Mouse (Mus musculus): Measurements from ENCODE around the gene S100pbp. TPM values are rescaled to one million over a fixed set of nuclear protein-coding genes. Genes with fewer than 3 reads are reported as not detected.

S100pbp gene
- polyA plus RNA-seq, 1 experiment from 2014 or later, result 20.7 TPM

DNA sequence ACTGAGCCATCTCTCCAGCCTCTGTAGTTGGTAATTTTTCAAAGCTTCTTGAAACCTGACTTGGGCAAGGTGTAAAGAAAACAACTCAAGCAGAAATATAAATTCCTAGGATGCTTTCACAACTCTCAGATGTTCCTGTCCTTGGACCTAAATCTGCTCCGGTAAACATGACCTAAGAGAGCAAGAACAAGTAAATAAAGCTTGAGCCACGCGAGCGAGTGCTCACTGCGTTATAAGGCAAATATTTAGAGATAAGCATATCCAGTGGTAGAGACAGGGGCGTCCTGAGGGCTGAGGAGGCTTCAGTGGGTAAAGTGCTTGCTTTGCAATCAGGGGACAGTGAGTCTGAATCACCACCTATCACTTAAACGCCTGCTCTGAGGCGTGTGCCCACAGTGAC is 17.3 kb upstream of the S100pbp start:
- ATAC-seq (ENCODE audit: low FRiP score) (no peak), DNase-seq (ENCODE audit: low spot score) (no peak)
- H3K9ac ChIP-seq (ENCODE audit: low read depth, low read length), result no peak overlapping the region
- no peak overlapping the region for H3K4me2 ChIP-seq (replicated peaks; ENCODE audit: low read depth, low read length)
- H3K4me1 ChIP-seq (replicated peaks; ENCODE audit: control insufficient read depth, insufficient read depth, low read length), result no peaks in the 10 kb centered on the region
- no peak overlapping the region for H3K4me3 ChIP-seq (ENCODE audit: low read depth, low read length)
- no peak overlapping the region for H3K27ac ChIP-seq (ENCODE audit: low read depth, low read length)
- no peaks in the 10 kb centered on the region for H3K9me3 ChIP-seq (ENCODE audit: control insufficient read depth, low read length)
- peaks cover 5% of the 10 kb centered on the region; the same call in 1 of the 2 replicates for H3K36me3 ChIP-seq (ENCODE audit: control insufficient read depth, insufficient read depth, low read length)
- 93% methylated on average over 8 of the region's 8 CpGs for WGBS
- no peaks in the 10 kb centered on the region for H3K27me3 ChIP-seq (ENCODE audit: control insufficient read depth, insufficient read depth, low read length)

DNA sequence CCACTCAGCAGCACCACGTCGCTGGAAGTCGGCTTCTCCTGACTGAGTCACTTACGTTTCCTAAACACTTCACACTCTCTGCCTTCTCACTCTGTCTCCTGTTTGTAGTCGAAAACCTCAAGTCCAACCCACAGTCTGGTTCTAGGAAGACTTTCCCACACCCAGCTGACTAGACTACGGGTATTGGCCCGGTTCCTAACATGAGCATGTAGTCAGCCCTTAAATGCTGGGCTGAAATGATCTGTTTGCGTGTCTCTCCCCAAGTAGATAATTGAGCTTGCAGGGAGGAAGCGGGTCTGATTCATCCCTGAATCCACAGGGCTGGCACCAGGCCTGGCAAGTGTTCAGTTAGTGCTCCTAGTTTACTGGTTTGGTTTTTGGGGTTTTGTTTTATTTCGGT is 15.1 kb upstream of the S100pbp start:
- Histone ChIP-seq H3K9me3 (ENCODE audit: control insufficient read depth, low read length) (no peaks in the 10 kb centered on the region), H3K4me2 (replicated peaks; ENCODE audit: low read depth, low read length) (no peak overlapping the region), H3K27me3 (ENCODE audit: control insufficient read depth, insufficient read depth, low read length) (no peaks in the 10 kb centered on the region), H3K36me3 (ENCODE audit: control insufficient read depth, insufficient read depth, low read length) (peaks cover 4% of the 10 kb centered on the region; the same call in 1 of the 2 replicates), H3K4me1 (replicated peaks; ENCODE audit: control insufficient read depth, insufficient read depth, low read length) (no peaks in the 10 kb centered on the region), H3K9ac (ENCODE audit: low read depth, low read length) (no peak overlapping the region), H3K4me3 (ENCODE audit: low read depth, low read length) (no peak overlapping the region), H3K27ac (ENCODE audit: low read depth, low read length) (no peak overlapping the region)
- 97% methylated on average over 10 of the region's 10 CpGs for WGBS
- ATAC-seq (ENCODE audit: low FRiP score) (no peak), DNase-seq (ENCODE audit: low spot score) (no peak)

DNA sequence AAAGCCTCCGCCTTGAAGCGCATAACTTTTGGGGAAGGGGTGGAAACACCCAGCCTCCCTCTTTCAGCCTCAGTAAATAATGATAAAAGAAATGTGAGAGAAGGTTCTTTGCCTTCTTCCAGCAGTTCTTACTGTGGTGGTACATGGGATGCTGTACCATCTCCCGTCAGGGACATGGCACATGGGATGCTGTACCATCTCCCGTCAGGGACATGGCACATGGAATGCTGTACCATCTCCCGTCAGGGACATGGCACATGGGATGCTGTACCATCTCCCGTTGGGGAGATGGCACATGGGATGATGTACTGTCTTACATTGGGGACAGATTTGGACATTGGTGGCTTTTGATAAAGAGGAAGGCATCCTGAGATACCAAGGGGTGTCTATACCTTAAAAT is 8.0 kb upstream of the S100pbp start:
- no peak overlapping the region for H3K4me2 ChIP-seq (replicated peaks; ENCODE audit: low read depth, low read length)
- H3K9me3 ChIP-seq (ENCODE audit: control insufficient read depth, low read length), result no peaks in the 10 kb centered on the region
- no peaks in the 10 kb centered on the region for H3K4me1 ChIP-seq (replicated peaks; ENCODE audit: control insufficient read depth, insufficient read depth, low read length)
- 95% methylated on average over 6 of the region's 6 CpGs for WGBS
- H3K36me3 ChIP-seq (ENCODE audit: control insufficient read depth, insufficient read depth, low read length), result peaks cover 8% of the 10 kb centered on the region; the same call in 1 of the 2 replicates
- H3K4me3 ChIP-seq (ENCODE audit: low read depth, low read length), result no peak overlapping the region
- no peak overlapping the region for H3K27ac ChIP-seq (ENCODE audit: low read depth, low read length)
- no peak overlapping the region for H3K9ac ChIP-seq (ENCODE audit: low read depth, low read length)
- ATAC-seq (ENCODE audit: low FRiP score), result no peak
- no peak for DNase-seq (ENCODE audit: low spot score)
- no peaks in the 10 kb centered on the region for H3K27me3 ChIP-seq (ENCODE audit: control insufficient read depth, insufficient read depth, low read length)

- H3K4me3 ChIP-seq (ENCODE audit: low read depth, low read length), result no peak overlapping the region
- no peak overlapping the region for H3K9ac ChIP-seq (ENCODE audit: low read depth, low read length)
- DNase-seq (ENCODE audit: low spot score), result no peak
- H3K27me3 ChIP-seq (ENCODE audit: control insufficient read depth, insufficient read depth, low read length), result no peaks in the 10 kb centered on the region
- H3K27ac ChIP-seq (ENCODE audit: low read depth, low read length), result no peak overlapping the region
- ATAC-seq (ENCODE audit: low FRiP score), result no peak
- H3K4me2 ChIP-seq (replicated peaks; ENCODE audit: low read depth, low read length), result no peak overlapping the region
- no peaks in the 10 kb centered on the region for H3K9me3 ChIP-seq (ENCODE audit: control insufficient read depth, low read length)
- WGBS, result 100% methylated on average over 1 of the region's 1 CpGs
- no peaks in the 10 kb centered on the region for H3K4me1 ChIP-seq (replicated peaks; ENCODE audit: control insufficient read depth, insufficient read depth, low read length)
- peaks cover 8% of the 10 kb centered on the region; the same call in 1 of the 2 replicates for H3K36me3 ChIP-seq (ENCODE audit: control insufficient read depth, insufficient read depth, low read length)
Observed at GRCm38 (mm10) chr4:129194280-129194679, 4.8 kb upstream of the S100pbp start.

- no peak overlapping the region for H3K4me3 ChIP-seq (ENCODE audit: low read depth, low read length)
- 74% methylated on average over 5 of the region's 5 CpGs for WGBS
Observed at GRCm38 (mm10) chr4:129191691-129192090, 2.2 kb upstream of the S100pbp start.

DNA sequence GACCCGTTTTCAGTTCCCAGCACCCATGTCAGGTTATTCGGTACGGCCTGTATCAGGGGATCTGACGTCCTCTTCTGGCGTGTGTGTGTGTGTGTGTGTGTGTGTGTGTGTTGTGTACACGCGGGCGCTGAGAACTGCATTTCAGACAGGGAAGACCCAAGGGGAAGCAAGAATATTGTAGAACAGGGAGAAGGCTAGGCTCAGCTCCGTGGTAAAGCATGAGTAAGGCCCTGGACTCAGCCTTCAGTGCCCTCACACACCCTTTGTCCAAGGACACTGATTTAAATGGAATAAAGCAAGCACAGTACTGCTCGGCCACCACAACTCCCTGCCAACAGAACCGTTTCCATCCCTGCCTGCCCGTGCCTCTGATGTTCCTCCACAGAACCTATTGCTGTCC is 1.0 kb upstream of the S100pbp start:
- no peaks in the 10 kb centered on the region for H3K4me1 ChIP-seq (replicated peaks; ENCODE audit: control insufficient read depth, insufficient read depth, low read length)
- ATAC-seq (ENCODE audit: low FRiP score), result no peak
- H3K9ac ChIP-seq (ENCODE audit: low read depth, low read length), result peak overlapping the region; percentile 62

More at GRCm38 (mm10) chr4:129191691-129192090, 2.2 kb upstream of the S100pbp start:
- H3K27me3 ChIP-seq (ENCODE audit: control insufficient read depth, insufficient read depth, low read length), result no peaks in the 10 kb centered on the region
- no peak overlapping the region for H3K27ac ChIP-seq (ENCODE audit: low read depth, low read length)
- DNase-seq (ENCODE audit: low spot score) (no peak), ATAC-seq (ENCODE audit: low FRiP score) (no peak)
- no peak overlapping the region for H3K9ac ChIP-seq (ENCODE audit: low read depth, low read length)
- no peak overlapping the region for H3K4me2 ChIP-seq (replicated peaks; ENCODE audit: low read depth, low read length)
- H3K9me3 ChIP-seq (ENCODE audit: control insufficient read depth, low read length), result no peaks in the 10 kb centered on the region
- H3K36me3 ChIP-seq (ENCODE audit: control insufficient read depth, insufficient read depth, low read length), result 0 out of 2 replicates have a peak, but pooled peaks cover 3% of the 10 kb centered on the region
- H3K4me1 ChIP-seq (replicated peaks; ENCODE audit: control insufficient read depth, insufficient read depth, low read length), result no peaks in the 10 kb centered on the region

DNA sequence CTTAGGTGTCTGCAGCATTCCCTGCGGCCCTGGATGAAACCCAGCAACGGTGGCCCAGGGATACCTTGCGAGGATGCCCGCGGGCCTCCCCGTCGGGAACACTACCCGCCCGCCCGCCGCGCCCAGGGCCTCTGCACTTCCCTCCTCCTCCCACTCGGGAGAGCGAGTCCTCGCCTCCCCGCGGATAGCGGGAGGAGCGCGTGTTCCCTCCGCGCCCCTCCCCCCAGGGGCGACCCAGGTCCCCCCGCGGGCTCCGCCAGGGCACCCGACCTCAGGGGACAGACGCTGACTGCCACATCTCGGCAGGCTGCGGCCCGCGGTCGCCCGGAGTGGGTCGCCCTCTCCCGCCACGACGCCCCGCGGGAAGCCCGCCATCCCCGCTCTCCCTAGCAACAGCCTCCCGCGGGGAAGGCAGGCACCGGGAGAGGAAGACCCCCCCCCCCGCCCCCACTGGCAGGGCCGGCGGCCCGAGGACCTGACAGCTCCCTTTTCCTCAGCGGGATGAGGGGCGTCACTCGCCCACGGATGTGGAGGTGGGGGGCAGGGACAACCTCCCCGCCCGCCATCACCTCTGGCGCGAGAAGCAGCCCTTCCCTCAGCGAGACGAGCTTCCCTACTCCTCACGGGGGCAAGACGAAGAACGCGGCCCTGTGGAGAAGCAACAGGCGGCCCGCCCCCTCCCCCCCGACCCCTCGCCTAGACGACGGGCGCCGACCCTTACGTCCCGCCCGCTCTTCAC is 555 bp downstream of the S100pbp start:
- peak; percentile 84 for ATAC-seq (ENCODE audit: low FRiP score)
- H3K4me1 ChIP-seq (replicated peaks; ENCODE audit: control insufficient read depth, insufficient read depth, low read length), result no peaks in the 10 kb centered on the region
- H3K4me3 ChIP-seq (ENCODE audit: low read depth, low read length), result peak overlapping the region; percentile 92
- peak overlapping the region; percentile 90 for H3K27ac ChIP-seq (ENCODE audit: low read depth, low read length)
- peak overlapping the region; percentile 81 for H3K9ac ChIP-seq (ENCODE audit: low read depth, low read length)
- WGBS, result under 1% methylated on average over 45 of the region's 74 CpGs
- no peaks in the 10 kb centered on the region for H3K36me3 ChIP-seq (ENCODE audit: control insufficient read depth, insufficient read depth, low read length)
- no peaks in the 10 kb centered on the region for H3K27me3 ChIP-seq (ENCODE audit: control insufficient read depth, insufficient read depth, low read length)
- no peaks in the 10 kb centered on the region for H3K9me3 ChIP-seq (ENCODE audit: control insufficient read depth, low read length)
- H3K4me2 ChIP-seq (replicated peaks; ENCODE audit: low read depth, low read length), result peak overlapping the region; percentile 85
- DNase-seq (ENCODE audit: low spot score), result peak; percentile 70

More for the DNA sequence above, 1.0 kb upstream of the S100pbp start:
- Histone ChIP-seq H3K4me2 (replicated peaks; ENCODE audit: low read depth, low read length) (peak overlapping the region; percentile 55), H3K4me3 (ENCODE audit: low read depth, low read length) (peak overlapping the region; percentile 92), H3K36me3 (ENCODE audit: control insufficient read depth, insufficient read depth, low read length) (no peaks in the 10 kb centered on the region), H3K27me3 (ENCODE audit: control insufficient read depth, insufficient read depth, low read length) (no peaks in the 10 kb centered on the region), H3K9me3 (ENCODE audit: control insufficient read depth, low read length) (no peaks in the 10 kb centered on the region), H3K27ac (ENCODE audit: low read depth, low read length) (peak overlapping the region; percentile 77; the same call in 1 of the 2 replicates)
- DNase-seq (ENCODE audit: low spot score), result no peak
- WGBS, result 5% methylated on average over 12 of the region's 12 CpGs

- H3K4me2 ChIP-seq (replicated peaks; ENCODE audit: low read depth, low read length), result peak overlapping the region; percentile 85
- H3K27me3 ChIP-seq (ENCODE audit: control insufficient read depth, insufficient read depth, low read length), result no peaks in the 10 kb centered on the region
- peak overlapping the region; percentile 81; the same call in 1 of the 2 replicates for H3K9ac ChIP-seq (ENCODE audit: low read depth, low read length)
- no peaks in the 10 kb centered on the region for H3K4me1 ChIP-seq (replicated peaks; ENCODE audit: control insufficient read depth, insufficient read depth, low read length)
- no peak for DNase-seq (ENCODE audit: low spot score)
- H3K4me3 ChIP-seq (ENCODE audit: low read depth, low read length), result peak overlapping the region; percentile 92
- WGBS, result 48% methylated on average over 5 of the region's 5 CpGs
- no peaks in the 10 kb centered on the region for H3K36me3 ChIP-seq (ENCODE audit: control insufficient read depth, insufficient read depth, low read length)
- no peak overlapping the region for H3K27ac ChIP-seq (ENCODE audit: low read depth, low read length)
- no peak for ATAC-seq (ENCODE audit: low FRiP score)
- H3K9me3 ChIP-seq (ENCODE audit: control insufficient read depth, low read length), result no peaks in the 10 kb centered on the region
Observed at GRCm38 (mm10) chr4:129188041-129188659, 1.4 kb downstream of the S100pbp start.

DNA sequence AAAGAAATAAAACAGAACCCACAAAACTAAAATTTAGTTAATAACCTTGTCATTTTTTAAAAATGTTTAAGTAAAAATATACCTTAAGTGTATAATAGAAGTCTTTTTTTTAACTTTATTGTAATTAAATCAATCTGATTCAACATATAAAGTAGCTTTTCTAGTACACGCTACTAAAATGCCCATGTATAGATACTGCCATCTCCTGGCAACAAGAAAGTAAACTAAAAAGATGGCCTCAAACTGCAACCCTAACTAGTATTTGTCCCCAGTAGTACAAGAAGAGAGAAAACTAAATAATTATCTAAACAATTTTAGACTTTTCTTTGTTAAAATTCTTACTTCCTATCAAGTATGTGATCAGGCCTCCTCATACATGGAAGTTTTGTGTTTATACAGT is 10.0 kb downstream of the S100pbp start:
- Histone ChIP-seq H3K9ac (ENCODE audit: low read depth, low read length) (no peak overlapping the region), H3K27ac (ENCODE audit: low read depth, low read length) (no peak overlapping the region), H3K4me3 (ENCODE audit: low read depth, low read length) (no peak overlapping the region), H3K36me3 (ENCODE audit: control insufficient read depth, insufficient read depth, low read length) (no peaks in the 10 kb centered on the region), H3K9me3 (ENCODE audit: control insufficient read depth, low read length) (no peaks in the 10 kb centered on the region), H3K4me2 (replicated peaks; ENCODE audit: low read depth, low read length) (no peak overlapping the region), H3K4me1 (replicated peaks; ENCODE audit: control insufficient read depth, insufficient read depth, low read length) (no peaks in the 10 kb centered on the region), H3K27me3 (ENCODE audit: control insufficient read depth, insufficient read depth, low read length) (no peaks in the 10 kb centered on the region)
- ATAC-seq (ENCODE audit: low FRiP score) (no peak), DNase-seq (ENCODE audit: low spot score) (no peak)
- WGBS, result 78% methylated on average over 1 of the region's 1 CpGs

Data from hindbrain, embryonic 11.5 days (tissue).